Mouse (Mus musculus) testis, adult 2 months (tissue): ENCODE measurements at regions not wholly inside any gene's neighbourhood (a gene's known extent, or its start where the extent isn't known, plus 50 kb on each side); places are given as distances from the start of the nearest gene placed in this dataset.

Experiments used
- H3K27ac ChIP-seq: fragments of 200-500 bp; 2 replicates; pipeline ENCODE4 v1.5.1; 2012; ENCODE audit warnings: low read depth, low read length; ENCODE audit not compliant: control insufficient read depth, insufficient read depth
- H3K27me3 ChIP-seq: fragments of 200-500 bp; 2 replicates; pipeline ENCODE4 v1.6.1; 2012; ENCODE audit warnings: mild to moderate bottlenecking, low read length, moderate library complexity; ENCODE audit not compliant: control insufficient read depth, insufficient read depth
- H3K36me3 ChIP-seq: fragments of 200-500 bp; 2 replicates; pipeline ENCODE4 v1.6.1; 2012; ENCODE audit warnings: mild to moderate bottlenecking, low read length; ENCODE audit not compliant: control insufficient read depth, insufficient read depth
- H3K4me1 ChIP-seq: fragments of 200-500 bp; 2 replicates; pipeline ENCODE4 v1.6.1; 2012; ENCODE audit warnings: low read length; ENCODE audit not compliant: control insufficient read depth, insufficient read depth
- H3K4me3 ChIP-seq: fragments of 200-500 bp; 2 replicates; pipeline ENCODE4 v1.5.1; 2012; ENCODE audit warnings: low read depth, mild to moderate bottlenecking, low read length, moderate library complexity, mixed read lengths; ENCODE audit not compliant: control insufficient read depth
- CTCF ChIP-seq: fragments of 200-500 bp; IDR thresholded peaks from 2 replicates; pipeline ENCODE4 v1.5.1; 2012; ENCODE audit warnings: low read depth, mild to moderate bottlenecking, inconsistent platforms, low read length, moderate library complexity; ENCODE audit not compliant: control insufficient read depth, insufficient read depth, insufficient replicate concordance
- POLR2A ChIP-seq: fragments of 200-500 bp; IDR thresholded peaks from 2 replicates; pipeline ENCODE4 v1.6.1; 2012; ENCODE audit warnings: low read depth, mild to moderate bottlenecking, inconsistent platforms, low read length, moderate library complexity; ENCODE audit not compliant: control insufficient read depth

- Histone ChIP-seq H3K27me3 (no peaks in the 10 kb centered on the region), H3K4me1 (no peaks in the 10 kb centered on the region), H3K36me3 (no peaks in the 10 kb centered on the region), H3K4me3 (no peak overlapping the region), H3K27ac (no peak overlapping the region)
- no peak for TF ChIP-seq CTCF
- TF ChIP-seq POLR2A: no peak
Observed at GRCm38 (mm10) chr6:94816161-94816560, 116.2 kb upstream of the Lrig1 start.

- H3K36me3 ChIP-seq: no peaks in the 10 kb centered on the region
- no peak overlapping the region for H3K4me3 ChIP-seq
- H3K27ac ChIP-seq: no peak overlapping the region
- TF ChIP-seq POLR2A (no peak), CTCF (no peak)
- H3K27me3 ChIP-seq: no peaks in the 10 kb centered on the region
- no peaks in the 10 kb centered on the region for H3K4me1 ChIP-seq
Observed at GRCm38 (mm10) chr6:94814711-94815110, 114.8 kb upstream of the Lrig1 start.

GRCm38 (mm10) chr6:94813481-94814148 is 113.7 kb upstream of the Lrig1 start:
- Histone ChIP-seq H3K27ac (no peak overlapping the region), H3K4me1 (no peaks in the 10 kb centered on the region), H3K27me3 (no peaks in the 10 kb centered on the region), H3K4me3 (no peak overlapping the region), H3K36me3 (no peaks in the 10 kb centered on the region)
- TF ChIP-seq POLR2A (no peak), CTCF (no peak)

- H3K36me3 ChIP-seq: no peaks in the 10 kb centered on the region
- no peaks in the 10 kb centered on the region for H3K27me3 ChIP-seq
- no peaks in the 10 kb centered on the region for H3K4me1 ChIP-seq
- no peak for TF ChIP-seq CTCF
- no peak for TF ChIP-seq POLR2A
- no peak overlapping the region for H3K27ac ChIP-seq
- no peak overlapping the region for H3K4me3 ChIP-seq
Observed at GRCm38 (mm10) chr6:94811846-94812245, 111.9 kb upstream of the Lrig1 start.

- TF ChIP-seq POLR2A: no peak
- no peak for TF ChIP-seq CTCF
- Histone ChIP-seq H3K27me3 (no peaks in the 10 kb centered on the region), H3K36me3 (no peaks in the 10 kb centered on the region), H3K4me1 (no peaks in the 10 kb centered on the region), H3K27ac (no peak overlapping the region), H3K4me3 (no peak overlapping the region)
Observed at GRCm38 (mm10) chr6:94807216-94807615, 107.3 kb upstream of the Lrig1 start.

- Histone ChIP-seq H3K4me3 (no peak overlapping the region), H3K27ac (no peak overlapping the region), H3K36me3 (no peaks in the 10 kb centered on the region), H3K27me3 (no peaks in the 10 kb centered on the region), H3K4me1 (no peaks in the 10 kb centered on the region)
- TF ChIP-seq CTCF: no peak
- no peak for TF ChIP-seq POLR2A
Observed at GRCm38 (mm10) chr6:94806481-94807160, 106.7 kb upstream of the Lrig1 start.

GRCm38 (mm10) chr6:94805685-94806084 is 105.7 kb upstream of the Lrig1 start:
- TF ChIP-seq CTCF (no peak), POLR2A (no peak)
- peaks cover 2% of the 10 kb centered on the region for H3K4me1 ChIP-seq
- no peak overlapping the region for H3K27ac ChIP-seq

More at GRCm38 (mm10) chr6:94805685-94806084, 105.7 kb upstream of the Lrig1 start:
- Histone ChIP-seq H3K27me3 (no peaks in the 10 kb centered on the region), H3K36me3 (no peaks in the 10 kb centered on the region), H3K4me3 (no peak overlapping the region)
